Mouse (Mus musculus) CH12.LX (cell line): ENCODE measurements around the gene Ireb2. TPM values are rescaled to one million over a fixed set of nuclear protein-coding genes. Genes with fewer than 3 reads are reported as not detected.

ENCODE experiments used
- DNase-seq: peaks from one replicate; pipeline ENCODE4 v3.0.0-alpha.2; 2013; ENCODE audit errors: extremely low read depth
- H3K27ac ChIP-seq: 2 replicates; pipeline ENCODE4 v1.5.1; 2012; ENCODE audit warnings: low read depth, mild to moderate bottlenecking, control low read depth, moderate library complexity; ENCODE audit not compliant: insufficient read depth
- H3K27me3 ChIP-seq: replicated peaks from 2 replicates; pipeline ENCODE3; 2012; ENCODE audit warnings: inconsistent platforms
- H3K36me3 ChIP-seq, 2 experiments: replicated peaks in 1 of 2; 2 replicates each; pipeline versions ENCODE3 to v1.6.1; 2012; ENCODE audit warnings: inconsistent platforms in 1 of 2, low read length in 1 of 2, mild to moderate bottlenecking in 1 of 2, mixed read lengths in 1 of 2, moderate library complexity in 1 of 2; ENCODE audit not compliant: control insufficient read depth in 1 of 2, insufficient read depth in 1 of 2
- H3K4me1 ChIP-seq, 2 experiments: 2 replicates each; pipeline ENCODE4 v1.6.1; 2012; ENCODE audit warnings: inconsistent platforms in 1 of 2, moderate library complexity in 1 of 2; ENCODE audit not compliant: insufficient read depth in 2 of 2, control insufficient read depth in 1 of 2
- H3K4me2 ChIP-seq: 2 replicates; pipeline ENCODE4 v1.6.1; 2012; ENCODE audit warnings: low read depth, mild to moderate bottlenecking, control low read depth; ENCODE audit not compliant: poor library complexity, insufficient read depth, severe bottlenecking
- H3K4me3 ChIP-seq, 3 experiments: fragments of 150-350 bp in 1 of 3; sonication (generic) in 1 of 3; replicated peaks in 1 of 3; 2 replicates each; pipeline versions ENCODE3 to v1.5.1; 2011 to 2012; ENCODE audit warnings: low read depth in 2 of 3, low read length in 2 of 3, mild to moderate bottlenecking in 2 of 3, moderate library complexity in 2 of 3, control low read depth in 1 of 3, improper control_type of control experiment in 1 of 3, inconsistent platforms in 1 of 3, mixed read lengths in 1 of 3; ENCODE audit not compliant: poor library complexity in 1 of 3
- H3K79me2 ChIP-seq: replicated peaks from 2 replicates; pipeline ENCODE4 v1.6.1; 2012; ENCODE audit warnings: mild to moderate bottlenecking, moderate library complexity; ENCODE audit not compliant: control insufficient read depth, poor library complexity, insufficient read depth, severe bottlenecking; ENCODE audit errors: extremely low read depth
- H3K9ac ChIP-seq: 2 replicates; pipeline ENCODE4 v1.6.1; 2012; ENCODE audit warnings: low read depth, mild to moderate bottlenecking, control low read depth, moderate library complexity; ENCODE audit not compliant: insufficient read depth
- H3K9me3 ChIP-seq: replicated peaks from 2 replicates; pipeline ENCODE3; 2012; ENCODE audit warnings: low read length, inconsistent platforms, mixed read lengths
- CHD2 ChIP-seq: IDR thresholded peaks from 2 replicates; pipeline ENCODE4 v1.6.1; 2011; ENCODE audit warnings: low read length, improper control_type of control experiment
- E2F4 ChIP-seq: IDR thresholded peaks from 2 replicates; pipeline ENCODE4 v1.6.1; 2011; ENCODE audit warnings: low read depth, low read length, improper control_type of control experiment; ENCODE audit not compliant: insufficient replicate concordance
- ELF1 ChIP-seq: IDR thresholded peaks from 2 replicates; pipeline ENCODE4 v1.6.1; 2014; ENCODE audit warnings: low read depth, mild to moderate bottlenecking, inconsistent platforms, low read length, improper control_type of control experiment
- EP300 ChIP-seq: IDR thresholded peaks from 2 replicates; pipeline ENCODE4 v1.6.1; 2011; ENCODE audit warnings: low read length, improper control_type of control experiment
- ETS1 ChIP-seq: conservative IDR thresholded peaks from 2 replicates; pipeline ENCODE4 v1.6.1; 2012; ENCODE audit warnings: low read depth, mild to moderate bottlenecking, inconsistent platforms, low read length, improper control_type of control experiment, moderate library complexity
- GABPA ChIP-seq: IDR thresholded peaks from 2 replicates; pipeline ENCODE4 v1.6.1; 2012; ENCODE audit warnings: low read depth, low read length, improper control_type of control experiment, inconsistent platforms; ENCODE audit not compliant: insufficient replicate concordance
- JUND ChIP-seq: conservative IDR thresholded peaks from 2 replicates; pipeline ENCODE4 v1.6.1; 2011; ENCODE audit warnings: low read depth, low read length, improper control_type of control experiment
- KAT2A ChIP-seq: IDR thresholded peaks from 2 replicates; pipeline ENCODE4 v1.6.1; 2012; ENCODE audit warnings: low read length, improper control_type of control experiment, inconsistent platforms; ENCODE audit not compliant: insufficient replicate concordance
- MAFK ChIP-seq: IDR thresholded peaks from 2 replicates; pipeline ENCODE4 v1.6.1; 2011; ENCODE audit warnings: low read length, improper control_type of control experiment; ENCODE audit not compliant: insufficient replicate concordance
- MEF2A ChIP-seq: IDR thresholded peaks from 2 replicates; pipeline ENCODE4 v1.6.1; 2014; ENCODE audit warnings: low read depth, mild to moderate bottlenecking, inconsistent platforms, low read length, improper control_type of control experiment, borderline replicate concordance
- MYC ChIP-seq: IDR thresholded peaks from 2 replicates; pipeline ENCODE4 v1.6.1; 2011; ENCODE audit warnings: low read depth, mild to moderate bottlenecking, improper control_type of control experiment, low read length
- PAX5 ChIP-seq: IDR thresholded peaks from 2 replicates; pipeline ENCODE4 v1.6.1; 2012; ENCODE audit warnings: low read length, inconsistent platforms, mixed read lengths
- POLR2A ChIP-seq: IDR thresholded peaks from 2 replicates; pipeline ENCODE4 v1.6.1; 2011; ENCODE audit warnings: low read depth, mild to moderate bottlenecking, improper control_type of control experiment, low read length
- POLR2AphosphoS2 ChIP-seq: IDR thresholded peaks from 2 replicates; pipeline ENCODE4 v1.6.1; 2011; ENCODE audit warnings: low read depth, low read length, improper control_type of control experiment
- SIN3A ChIP-seq: IDR thresholded peaks from 2 replicates; pipeline ENCODE4 v1.6.1; 2012; ENCODE audit warnings: low read length, improper control_type of control experiment, inconsistent platforms
- SMC3 ChIP-seq: IDR thresholded peaks from 2 replicates; pipeline ENCODE4 v1.6.1; 2011; ENCODE audit warnings: low read depth, low read length, improper control_type of control experiment
- ZC3H11A ChIP-seq: IDR thresholded peaks from 2 replicates; pipeline ENCODE4 v1.6.1; 2012; ENCODE audit warnings: low read depth, mild to moderate bottlenecking, inconsistent platforms, low read length, improper control_type of control experiment
- ZMIZ1 ChIP-seq: IDR thresholded peaks from 2 replicates; pipeline ENCODE4 v1.6.1; 2012; ENCODE audit warnings: low read depth, mild to moderate bottlenecking, inconsistent platforms, low read length, improper control_type of control experiment
- dilution Hi-C: fragments of 300-500 bp; cut with MboI; formaldehyde crosslinking; loops from 2 replicates; pipeline ENCODE4 v1.14.3; 2020; ENCODE audit warnings: low sequenced_read_pairs; ENCODE audit not compliant: extremely low pct_unique_long_range_greater_than_20kb, extremely low pct_ligation_motif_present
- in situ Hi-C: fragments of 300-500 bp; cut with MboI; formaldehyde crosslinking; loops from 3 replicates; pipeline ENCODE4 v1.14.3; 2019; ENCODE audit warnings: low sequenced_read_pairs, low pct_ligation_motif_present, low pct_unique_long_range_greater_than_20kb, mixed read lengths
- polyA plus RNA-seq: library from polyadenylated mRNA; unstranded; fragments of >175 nt; gene quantifications from 2 replicates; pipeline ENCODE4 v1.2.1, GENCODE M21; 2012; ENCODE audit warnings: low read depth; ENCODE audit not compliant: insufficient read length
- total RNA-seq, 2 experiments: library from RNA; depleted of rRNA; stranded (reverse); fragments of 300-350 nt in 1 of 2; fragments of >200 nt in 1 of 2; gene quantifications; 2 replicates each; pipeline ENCODE4 v1.2.3; 2012 to 2014

The Ireb2 gene
- total and polyA plus RNA-seq, 3 experiments, result 15.0 to 39.8 (median 37.6) TPM

GRCm38 (mm10) chr9:54917010-54917677 is 53.6 kb downstream of the Ireb2 start, which contains the start of gene Hykk:
TSS of gene Hykk (plus strand) at chr9:54917283.
- Histone ChIP-seq H3K36me3 (peaks cover 0 to 6% of the 10 kb centered on the region in 2 experiments), H3K27me3 (no peaks in the 10 kb centered on the region), H3K4me3 (peak within 1 kb of the TSS; percentile 45 to 69 (median 52)), H3K27ac (no peak within 1 kb of the TSS), H3K9me3 (peaks cover 6% of the 10 kb centered on the region), H3K79me2 (no peaks in the 10 kb centered on the region), H3K9ac (peak within 1 kb of the TSS; percentile 61), H3K4me2 (peak within 1 kb of the TSS; percentile 60), H3K4me1 (no peaks in the 10 kb centered on the region; a peak in 1 of 4 replicates)
- in situ Hi-C loops (no loop called here), dilution Hi-C loops (no loop called here)
- peak; percentile 87 for DNase-seq
- TF ChIP-seq ETS1 (no peak), ELF1 (no peak), JUND (no peak), MYC (no peak), SMC3 (no peak), CHD2 (peak; percentile 84), POLR2A (peak; percentile 63), MAFK (no peak), EP300 (no peak), SIN3A (no peak), KAT2A (no peak), POLR2AphosphoS2 (no peak)

GRCm38 (mm10) chr9:54918191-54918590 is 54.6 kb downstream of the Ireb2 start:
- no peak overlapping the region for H3K4me2 ChIP-seq
- H3K36me3 ChIP-seq, result peaks cover 0 to under 1% of the 10 kb centered on the region in 2 experiments
- TF ChIP-seq ZMIZ1, result no peak
- no peak for TF ChIP-seq ETS1
- TF ChIP-seq MEF2A, result no peak
- TF ChIP-seq PAX5, result no peak
- TF ChIP-seq E2F4, result no peak
- TF ChIP-seq SMC3, result no peak
- no peak for TF ChIP-seq GABPA
- TF ChIP-seq MAFK, result no peak
- no peak for TF ChIP-seq ZC3H11A
- no peak overlapping the region for H3K27ac ChIP-seq
- H3K4me1 ChIP-seq, result no peaks in the 10 kb centered on the region; a peak in 1 of 4 replicates
- dilution Hi-C loops (no loop called here), in situ Hi-C loops (no loop called here)
- H3K4me3 ChIP-seq, result no peak overlapping the region
- peaks cover 6% of the 10 kb centered on the region for H3K9me3 ChIP-seq
- H3K27me3 ChIP-seq, result no peaks in the 10 kb centered on the region
- H3K79me2 ChIP-seq, result no peaks in the 10 kb centered on the region
- DNase-seq, result no peak
- no peak overlapping the region for H3K9ac ChIP-seq
